Mouse (Mus musculus): ENCODE data around the gene Mettl5.
A peak's percentile ranks its signal among the peaks of the same experiment; 100 is the strongest.
"Not testable (repeated sequence)": the region's sequence is repeated elsewhere in the genome, so short reads cannot be mapped to it uniquely, and the experiment has no call there.

Mettl5 gene

GRCm38 (mm10) chr2:69885451-69886305 lies at the start of gene Mettl5:
Gene Mettl5 (minus strand): TSS chr2:69885615.
- peak; percentile 91 for DNase-seq

GRCm38 (mm10) chr2:69924943-69925342 lies 39.5 kb upstream of the Mettl5 start:
- no peak for DNase-seq

GRCm38 (mm10) chr2:69917301-69917700 lies 31.9 kb upstream of the Mettl5 start:
- no peak for DNase-seq

GRCm38 (mm10) chr2:69912801-69913200 lies 27.4 kb upstream of the Mettl5 start:
- no peak for DNase-seq

- not testable (repeated sequence) for DNase-seq
Measured at GRCm38 (mm10) chr2:69907394-69907793, 22.0 kb upstream of the Mettl5 start.

- no peak for DNase-seq
Measured at GRCm38 (mm10) chr2:69903541-69903940, 18.1 kb upstream of the Mettl5 start.

GRCm38 (mm10) chr2:69897618-69898575 lies 12.5 kb upstream of the Mettl5 start:
- DNase-seq: peak; percentile 40

GRCm38 (mm10) chr2:69897039-69897617 lies 11.7 kb upstream of the Mettl5 start, which contains the start of gene Ubr3:
Gene Ubr3 (plus strand): TSS chr2:69897246.
- peak; percentile 97 for DNase-seq

GRCm38 (mm10) chr2:69896224-69896581 lies 10.8 kb upstream of the Mettl5 start:
- DNase-seq: no peak

GRCm38 (mm10) chr2:69895502-69896223 lies 10.2 kb upstream of the Mettl5 start:
- DNase-seq: no peak

- DNase-seq: no peak
Measured at GRCm38 (mm10) chr2:69893891-69894290, 8.5 kb upstream of the Mettl5 start.

GRCm38 (mm10) chr2:69893145-69893544 lies 7.7 kb upstream of the Mettl5 start:
- DNase-seq: no peak

GRCm38 (mm10) chr2:69890843-69891242 lies 5.4 kb upstream of the Mettl5 start:
- no peak for DNase-seq

GRCm38 (mm10) chr2:69888957-69889356 lies 3.5 kb upstream of the Mettl5 start:
- no peak for DNase-seq

- no peak for DNase-seq
Measured at GRCm38 (mm10) chr2:69885050-69885449, 365 bp downstream of the Mettl5 start.

- no peak for DNase-seq
Measured at GRCm38 (mm10) chr2:69884581-69884980, 834 bp downstream of the Mettl5 start.

GRCm38 (mm10) chr2:69883990-69884391 lies 1.4 kb downstream of the Mettl5 start:
- DNase-seq: no peak

GRCm38 (mm10) chr2:69862117-69862657 lies 23.2 kb downstream of the Mettl5 start:
- DNase-seq: no peak

GRCm38 (mm10) chr2:69861485-69862091 lies 23.8 kb downstream of the Mettl5 start, which contains the start of gene Ssb:
Gene Ssb (plus strand): TSS chr2:69861562.
- peak; percentile 95 for DNase-seq

GRCm38 (mm10) chr2:69860972-69861452 lies 24.4 kb downstream of the Mettl5 start:
- DNase-seq: peak; percentile 6

GRCm38 (mm10) chr2:69857882-69858281 lies 27.5 kb downstream of the Mettl5 start:
- no peak for DNase-seq
